Mouse (Mus musculus) frontal cortex, postnatal 36 days (tissue): ENCODE data around the gene Dbil5.
"Not testable (repeated sequence)": the region's sequence is repeated elsewhere in the genome, so short reads cannot be mapped to it uniquely, and the experiment has no call there.

Experiments used
- DNase-seq, 2 experiments: peaks; one replicate each; pipeline ENCODE4 v3.0.0; 2022; ENCODE audit warnings: low spot score in 2 of 2

The Dbil5 gene

DNA sequence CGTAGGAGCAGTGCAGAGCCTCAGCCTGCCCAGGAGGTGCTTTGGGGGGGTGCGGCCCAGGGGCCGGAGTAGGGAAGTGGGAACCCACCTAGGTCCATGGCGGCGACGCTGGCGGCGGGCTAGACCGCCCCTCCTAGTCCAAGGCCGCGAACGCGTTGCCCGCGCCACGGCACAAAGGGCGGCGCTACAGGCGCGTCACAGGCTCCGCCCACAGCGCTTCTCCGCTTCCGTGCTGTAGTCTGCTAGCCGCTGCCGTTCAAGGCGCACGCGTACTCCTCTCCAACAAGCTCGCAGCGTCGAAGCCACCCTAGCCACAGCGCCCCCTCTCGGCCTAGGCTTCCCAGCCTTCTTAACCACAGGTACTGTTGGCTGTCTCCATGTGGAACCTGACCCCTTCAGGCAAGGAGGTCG, at the start of gene Dbil5, which contains the start of gene Gemin4:
Gene Dbil5 (plus strand): TSS at position 219 of the 411 bp plus-strand sequence.
Gene Gemin4 (minus strand): TSS at position 275 of the 411 bp plus-strand sequence.
- DNase-seq, result peak; percentile 95 to 97

DNA sequence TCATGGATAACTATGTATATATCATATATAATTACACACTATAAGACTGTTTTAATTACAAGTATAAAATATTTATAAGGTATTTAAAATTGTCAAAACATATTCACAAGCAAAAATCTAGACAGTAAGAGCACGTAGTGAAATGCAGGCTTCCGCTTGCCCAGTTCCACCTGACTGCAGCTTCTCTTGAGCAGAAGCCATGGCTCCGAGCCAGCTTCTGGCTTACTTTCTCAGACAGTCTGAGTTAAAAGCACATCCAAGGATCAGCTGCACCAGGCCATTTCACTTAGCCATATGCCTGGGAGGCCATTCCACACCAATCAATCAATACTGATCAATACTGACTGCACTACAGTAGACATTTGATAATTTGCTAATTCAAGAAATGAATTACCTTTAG, 48.4 kb upstream of the Dbil5 start:
- no peak for DNase-seq

DNA sequence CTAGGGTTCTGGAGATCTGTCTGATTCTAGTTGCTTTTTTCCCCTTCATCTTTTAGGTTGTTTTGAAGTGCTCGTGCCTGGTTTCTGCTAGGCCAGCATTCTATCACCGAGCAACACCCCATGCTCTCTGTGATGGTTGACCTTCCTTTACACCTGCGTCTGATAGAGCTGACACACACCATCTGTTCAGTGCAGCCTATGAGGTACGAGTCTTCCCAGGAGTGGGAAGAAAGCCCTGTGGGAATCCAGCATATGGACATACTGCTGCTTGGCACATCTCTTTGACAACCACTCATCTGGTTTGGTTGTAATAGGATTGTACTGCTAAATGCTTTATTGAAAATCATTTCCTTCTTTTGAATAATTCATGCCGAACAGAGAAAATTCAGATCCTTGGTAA, 47.2 kb upstream of the Dbil5 start:
- DNase-seq, result peak in 1 of 2 experiments; percentile 30

DNA sequence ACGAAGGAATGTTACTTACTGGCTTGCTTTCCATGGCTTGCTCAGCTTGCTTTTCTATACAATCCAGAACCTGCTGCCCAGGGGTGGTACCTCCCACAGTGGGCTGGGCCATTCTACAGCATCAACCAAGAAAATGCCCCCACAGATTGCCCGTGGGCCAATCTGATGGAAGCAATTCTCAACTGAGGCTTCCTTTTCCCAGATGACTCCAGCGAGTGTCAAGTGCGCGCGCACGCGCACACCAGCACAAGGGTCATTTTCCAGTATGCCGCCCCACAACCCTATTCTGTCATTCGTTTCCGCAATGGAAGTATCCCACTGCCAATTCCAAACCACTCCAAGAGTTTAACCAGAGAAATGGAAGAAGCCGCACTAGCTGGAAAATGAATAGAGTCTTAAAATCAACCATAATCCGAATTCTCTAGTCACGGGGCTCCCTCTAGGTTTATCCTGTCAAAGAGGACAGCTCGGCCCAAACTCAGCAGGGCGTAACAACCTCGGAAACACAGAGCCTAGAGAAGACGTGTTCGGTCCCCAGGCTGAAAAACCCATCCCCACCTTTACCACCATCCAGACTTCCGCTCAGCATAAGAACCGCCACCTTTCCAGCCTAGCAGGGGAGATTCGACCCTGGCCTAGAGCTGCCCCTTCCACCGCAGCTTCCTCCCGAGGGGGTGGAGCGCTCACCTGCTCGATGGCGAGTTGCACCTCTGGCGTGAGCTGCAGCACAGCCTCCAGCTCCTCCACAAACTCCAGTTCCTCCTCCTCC, 38.5 kb upstream of the Dbil5 start:
- DNase-seq, result peak; percentile 52 to 60

DNA sequence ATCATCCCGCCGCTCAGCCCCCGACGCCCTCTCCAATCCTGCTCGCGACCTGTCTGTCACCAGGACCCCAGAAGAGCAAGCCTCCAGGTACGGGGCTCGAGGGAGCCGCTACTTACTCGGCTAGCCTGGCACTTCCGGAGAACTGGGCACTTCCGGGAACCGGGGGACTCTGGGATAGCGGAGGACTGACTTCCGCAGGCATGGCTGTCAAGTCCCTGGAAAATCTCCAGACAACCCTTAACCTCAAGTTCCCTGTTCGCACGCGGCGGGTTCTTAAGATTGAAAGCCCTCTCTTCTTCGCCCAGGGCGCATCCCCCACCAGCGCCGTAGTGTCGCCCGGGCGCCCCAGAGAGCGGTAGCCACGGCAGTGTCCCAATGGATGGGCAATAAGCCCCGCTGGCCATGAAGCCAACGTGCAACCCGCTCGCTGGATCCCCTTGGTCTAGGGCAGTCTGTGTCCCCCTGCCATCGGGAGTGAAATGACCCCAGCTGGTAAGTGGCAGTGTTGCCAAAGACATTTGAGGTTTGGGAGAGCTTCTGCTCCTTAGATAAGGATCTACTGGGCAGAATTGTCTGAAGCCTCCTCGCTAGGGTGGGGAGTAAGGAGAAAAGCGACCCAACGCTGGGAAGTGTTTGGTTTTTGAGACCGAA, 37.8 kb upstream of the Dbil5 start, which contains the start of the genes Vps53 and Fam57a:
Gene Vps53 (minus strand): TSS at position 153 of the 651 bp plus-strand sequence.
Gene Fam57a (plus strand): TSS at position 177 of the 651 bp plus-strand sequence.
- DNase-seq, result peak; percentile 93

DNA sequence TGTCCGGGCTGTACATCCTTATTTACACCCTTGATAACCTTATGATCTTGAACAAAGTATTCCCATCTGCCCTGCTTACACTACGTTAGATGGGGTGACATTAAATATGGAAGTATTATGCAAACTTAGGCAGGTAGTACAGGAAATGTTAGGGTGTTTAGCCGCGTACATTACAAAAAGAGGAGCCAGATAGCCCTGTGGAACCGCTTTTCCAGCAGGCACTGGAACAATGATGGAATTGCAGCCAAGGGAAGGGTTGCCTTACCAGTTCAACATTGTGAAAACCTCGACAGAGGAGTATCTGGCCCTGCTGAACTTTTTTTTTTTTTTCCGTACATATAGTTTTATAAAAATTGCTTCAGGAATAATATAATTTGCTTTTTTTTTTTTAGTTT, 37.3 kb upstream of the Dbil5 start:
- no peak for DNase-seq

DNA sequence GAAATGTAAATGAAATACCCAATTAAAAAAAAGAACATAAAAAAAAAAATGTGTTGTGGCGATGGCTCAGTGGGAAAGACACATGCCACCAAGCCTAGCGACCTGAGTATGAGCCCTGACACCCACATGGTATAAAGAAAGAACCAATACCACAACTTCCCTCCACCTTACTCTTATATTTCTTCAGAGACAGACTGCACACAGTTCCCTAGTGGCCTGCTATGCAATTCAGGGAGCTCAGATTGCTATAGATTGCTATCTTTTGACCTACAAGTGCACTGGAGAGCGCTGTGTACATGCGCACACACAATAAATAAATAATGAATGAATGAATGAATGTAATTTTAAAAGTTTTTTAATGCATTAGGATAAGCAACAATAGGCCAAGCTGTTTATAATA, 33.7 kb upstream of the Dbil5 start:
- DNase-seq, result no peak

DNA sequence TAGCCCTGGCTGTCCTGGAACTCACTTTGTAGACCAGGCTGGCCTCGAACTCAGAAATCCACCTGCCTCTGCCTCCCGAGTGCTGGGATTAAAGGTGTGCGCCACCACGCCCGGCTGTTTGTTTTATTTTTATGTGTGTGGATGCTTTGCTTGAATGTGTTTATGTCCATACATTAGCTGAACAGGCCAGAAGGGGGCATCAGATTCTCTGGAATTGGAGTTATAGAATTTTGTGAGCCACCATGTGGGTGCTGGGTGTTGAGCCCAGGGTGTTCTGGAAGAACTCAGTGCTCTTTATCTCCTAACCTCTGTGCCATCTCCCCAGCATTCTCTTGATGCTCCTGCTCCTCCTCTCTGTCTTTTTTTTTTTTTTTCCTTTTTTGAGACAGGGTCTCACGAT, 30.5 kb upstream of the Dbil5 start:
- DNase-seq, result no peak

DNA sequence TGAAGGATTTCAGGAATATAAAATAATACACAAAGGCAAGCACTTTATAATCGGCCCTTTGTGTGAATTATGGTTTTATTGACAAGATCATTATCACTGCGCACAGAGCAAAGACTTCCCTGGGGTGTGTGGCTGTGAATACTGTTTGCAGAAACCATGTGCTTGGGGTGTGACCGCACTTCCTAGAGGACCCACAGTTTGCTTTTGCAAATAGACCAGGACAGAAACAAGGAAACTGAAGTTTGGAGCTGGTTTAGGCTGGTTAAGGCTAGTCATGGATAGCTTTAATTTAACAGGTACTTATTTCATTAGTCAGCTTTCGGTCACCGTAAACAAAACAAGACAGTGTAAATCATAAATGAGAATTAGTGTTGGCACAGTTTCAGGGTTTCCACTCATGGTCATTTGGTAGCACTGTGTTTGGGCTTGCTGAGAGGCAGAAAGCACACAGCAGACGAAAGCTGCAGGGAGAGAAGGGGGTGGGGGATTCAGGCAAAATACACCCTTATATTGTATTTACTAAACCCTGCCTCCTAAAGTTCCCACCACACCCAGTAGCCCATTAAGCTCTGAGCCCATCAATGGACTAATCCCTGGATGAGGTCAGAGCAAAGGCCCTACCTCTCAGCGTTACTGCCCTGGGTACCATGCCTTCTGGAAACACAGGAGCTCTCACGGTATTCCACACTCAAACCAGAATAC, 21.0 kb upstream of the Dbil5 start:
- no peak for DNase-seq

DNA sequence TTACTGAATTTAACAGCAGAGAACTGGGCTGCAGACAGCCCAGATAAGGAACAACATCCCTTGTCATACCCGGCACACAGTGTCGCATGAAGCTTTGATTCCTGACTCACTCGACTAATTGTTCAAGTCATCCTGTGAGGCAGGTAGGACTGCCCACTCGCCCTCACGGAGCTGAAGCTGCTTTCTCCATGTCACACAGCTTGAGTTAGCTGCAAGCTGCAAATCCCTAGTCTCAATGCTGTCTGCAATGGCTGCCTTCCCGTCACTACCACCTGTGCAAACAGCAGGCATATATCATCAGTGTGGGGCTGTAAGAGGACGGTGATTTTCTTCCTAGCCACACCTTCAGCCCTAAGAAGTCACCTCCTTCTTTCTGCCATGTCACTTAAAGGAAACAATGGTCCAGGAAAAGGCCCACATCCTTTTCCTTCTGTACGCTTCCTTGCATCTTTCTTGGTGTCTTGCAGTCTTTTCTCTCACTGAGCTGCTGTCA, 20.4 kb upstream of the Dbil5 start:
- no peak for DNase-seq

DNA sequence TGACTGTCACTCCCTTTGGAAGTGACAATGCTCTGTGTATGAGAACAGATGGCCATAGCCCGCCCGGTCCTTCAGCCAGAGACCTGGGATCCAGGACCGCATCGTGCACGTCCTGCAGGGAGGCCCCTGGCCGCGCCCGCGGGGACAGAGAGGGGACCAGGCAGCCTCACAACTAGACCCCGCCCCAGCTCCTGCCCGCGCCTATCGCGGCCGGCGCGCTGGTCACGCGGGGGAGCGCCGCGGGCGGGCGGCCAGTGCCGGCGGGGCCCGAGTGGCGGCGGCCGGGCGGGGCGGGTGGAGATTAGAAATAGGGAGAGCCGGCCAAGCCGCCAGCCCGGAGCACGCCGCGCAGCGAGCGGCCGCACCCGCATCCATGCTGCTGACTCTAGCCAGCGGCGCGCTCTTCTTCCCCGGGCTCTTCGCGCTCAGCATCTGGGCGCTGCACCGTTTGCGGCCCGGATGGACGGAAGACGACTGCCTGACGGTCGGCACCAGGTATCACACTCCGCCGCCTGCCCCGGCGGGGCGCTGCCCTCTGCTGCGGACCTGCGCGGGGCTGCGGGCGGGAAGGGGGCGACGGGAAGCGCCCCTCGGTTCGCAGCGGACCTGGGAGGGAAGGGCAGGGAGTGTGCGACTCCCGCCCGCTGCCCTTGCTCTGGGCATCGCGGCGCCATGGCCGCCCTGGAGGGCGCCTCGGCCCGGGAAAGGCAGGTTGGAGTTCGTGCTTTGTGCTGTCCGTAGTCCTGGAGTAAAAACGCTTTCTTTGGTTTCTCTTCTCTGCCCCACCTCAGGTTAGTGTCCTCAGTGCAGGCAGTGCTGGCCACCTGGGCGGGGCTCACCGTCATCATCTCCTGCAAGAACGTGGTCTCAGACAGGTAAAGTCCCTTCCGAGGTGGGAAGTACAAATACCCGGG, 15.4 kb upstream of the Dbil5 start:
- peak; percentile 79 to 84 for DNase-seq

DNA sequence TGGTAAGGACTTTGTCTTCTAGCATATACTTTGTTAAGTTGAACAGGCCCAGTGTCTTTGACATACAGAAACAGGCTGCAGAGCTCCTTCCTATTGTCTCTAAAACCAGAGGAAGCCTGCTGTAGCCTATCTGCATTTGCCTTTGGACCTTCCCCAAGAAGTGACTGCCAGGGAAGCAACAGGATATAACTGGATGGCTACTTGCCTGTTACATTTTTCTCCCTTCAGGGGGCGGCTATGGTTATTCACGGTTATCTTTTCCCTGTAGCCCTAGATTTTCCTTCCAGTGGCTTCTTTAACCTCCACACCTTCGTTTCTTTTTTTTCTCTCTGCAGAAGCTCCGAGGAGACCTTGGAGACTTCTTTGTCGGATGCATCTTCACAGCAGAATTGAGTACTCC, 10.6 kb upstream of the Dbil5 start:
- no peak for DNase-seq

DNA sequence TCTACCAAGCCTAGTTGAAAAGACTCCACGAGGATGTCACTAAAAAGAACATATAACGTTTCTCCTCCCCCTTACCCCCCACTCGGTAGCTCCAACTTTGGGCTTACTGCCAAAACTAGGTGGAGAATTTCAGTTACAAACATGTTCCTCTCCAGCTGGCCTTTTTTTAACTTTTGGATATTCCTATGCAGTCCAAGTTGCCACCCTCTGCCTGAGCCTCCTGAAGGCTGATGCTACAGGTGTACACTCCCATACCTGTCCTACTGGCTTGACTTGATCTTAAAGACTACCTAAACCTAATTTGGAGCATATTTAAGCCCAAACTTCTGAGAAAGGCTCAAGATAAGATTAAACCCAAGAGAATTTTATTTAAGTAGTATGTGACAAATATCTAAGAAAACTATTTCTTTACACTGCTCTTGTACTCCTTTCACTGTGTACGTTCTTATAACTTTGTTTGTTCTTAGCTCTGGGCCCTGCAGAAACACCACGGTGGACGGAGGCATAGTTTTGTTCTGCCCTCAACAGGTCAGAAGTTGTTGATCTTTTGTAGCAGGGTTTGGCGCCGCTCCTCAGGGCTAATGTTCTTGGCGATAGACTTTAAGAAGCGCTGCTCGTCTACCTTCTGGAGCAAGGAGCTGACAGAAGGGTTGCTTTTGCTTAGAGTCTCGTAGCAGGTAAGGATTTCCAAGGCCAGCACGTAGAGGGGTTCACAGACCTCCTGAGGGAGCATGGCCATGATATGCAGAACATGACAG, 7.0 kb upstream of the Dbil5 start:
- no peak for DNase-seq

DNA sequence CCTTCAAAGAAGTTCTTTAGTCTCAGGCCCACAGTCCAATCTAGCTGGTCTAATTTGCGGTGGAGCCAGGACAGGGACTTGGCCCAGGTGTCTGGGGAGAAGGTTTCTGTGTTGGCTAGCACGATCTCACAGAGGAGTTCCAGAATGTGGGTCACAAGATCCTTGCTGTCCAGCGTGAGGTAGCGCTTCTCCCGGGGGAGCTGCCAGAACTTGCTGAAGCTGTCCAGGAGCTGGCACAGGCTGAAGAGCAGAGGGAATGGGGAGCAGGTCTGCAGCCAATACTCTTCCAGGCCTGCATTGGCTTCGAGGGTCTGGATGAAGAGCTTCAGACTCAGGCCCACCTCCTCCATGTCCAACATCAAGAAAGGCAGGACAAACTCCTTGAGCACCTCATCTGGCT, 5.8 kb upstream of the Dbil5 start:
- DNase-seq, result not testable (repeated sequence)

DNA sequence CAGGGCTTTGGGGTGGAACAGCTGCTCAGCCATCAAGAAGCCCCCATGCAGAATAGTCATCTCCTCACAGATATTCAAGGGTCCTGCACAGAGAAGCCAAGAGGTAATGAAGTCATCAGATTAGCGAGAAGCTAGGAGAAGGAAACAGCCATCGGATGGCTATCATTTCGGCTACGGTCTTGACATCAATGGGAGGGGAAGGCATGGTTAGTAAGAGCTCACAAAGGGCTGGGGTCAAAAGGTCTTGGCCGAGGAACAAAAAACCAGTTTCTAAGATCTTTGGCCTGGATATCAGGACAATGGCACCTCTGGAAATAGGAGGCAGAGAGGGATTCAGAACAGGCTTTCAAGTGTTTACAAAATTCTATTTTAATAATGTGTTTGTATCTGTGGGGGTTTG, 3.6 kb upstream of the Dbil5 start:
- no peak for DNase-seq

DNA sequence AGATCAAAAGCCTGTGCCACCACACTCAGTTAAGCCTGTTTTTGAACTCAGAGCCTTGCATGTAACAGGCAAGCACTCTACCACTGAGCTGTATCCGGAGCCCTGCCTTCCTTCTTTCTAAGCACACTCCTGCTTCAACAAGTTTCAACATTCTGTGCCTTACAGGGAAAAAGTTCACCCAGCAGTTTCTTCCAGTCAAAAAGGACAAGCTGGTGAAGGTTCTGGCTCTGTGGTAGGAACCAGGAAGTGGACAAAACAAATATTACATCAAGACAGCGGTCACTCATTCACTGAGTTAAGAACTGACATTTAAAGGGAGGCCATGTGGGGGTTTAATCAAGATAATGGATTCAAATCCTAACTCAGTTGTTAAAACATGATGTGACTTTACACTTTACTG, 2.4 kb upstream of the Dbil5 start:
- DNase-seq, result no peak

DNA sequence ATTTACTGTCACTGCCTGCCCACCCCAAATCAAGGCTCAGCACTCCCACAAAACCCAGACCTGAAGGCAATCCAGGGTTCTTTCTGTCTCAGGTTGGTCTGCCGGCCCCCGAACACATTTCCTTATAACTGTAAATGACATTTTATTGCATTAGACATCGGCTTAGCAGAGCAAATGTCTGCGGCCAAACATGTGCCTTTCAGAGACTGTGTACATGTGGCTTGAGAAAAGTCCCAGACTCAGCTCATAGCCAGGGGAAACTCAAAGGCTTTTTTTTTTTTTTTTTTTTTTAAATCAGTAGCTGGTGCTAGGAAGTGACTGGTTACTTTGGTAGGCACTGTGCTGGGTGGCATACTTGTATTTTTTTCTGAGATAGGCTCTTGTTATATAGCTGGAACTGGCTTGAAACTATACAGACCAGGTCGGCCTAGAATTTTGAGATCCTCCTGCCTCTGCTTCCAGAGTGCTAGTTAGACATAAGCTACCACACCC, 1.3 kb upstream of the Dbil5 start:
- no peak for DNase-seq

DNA sequence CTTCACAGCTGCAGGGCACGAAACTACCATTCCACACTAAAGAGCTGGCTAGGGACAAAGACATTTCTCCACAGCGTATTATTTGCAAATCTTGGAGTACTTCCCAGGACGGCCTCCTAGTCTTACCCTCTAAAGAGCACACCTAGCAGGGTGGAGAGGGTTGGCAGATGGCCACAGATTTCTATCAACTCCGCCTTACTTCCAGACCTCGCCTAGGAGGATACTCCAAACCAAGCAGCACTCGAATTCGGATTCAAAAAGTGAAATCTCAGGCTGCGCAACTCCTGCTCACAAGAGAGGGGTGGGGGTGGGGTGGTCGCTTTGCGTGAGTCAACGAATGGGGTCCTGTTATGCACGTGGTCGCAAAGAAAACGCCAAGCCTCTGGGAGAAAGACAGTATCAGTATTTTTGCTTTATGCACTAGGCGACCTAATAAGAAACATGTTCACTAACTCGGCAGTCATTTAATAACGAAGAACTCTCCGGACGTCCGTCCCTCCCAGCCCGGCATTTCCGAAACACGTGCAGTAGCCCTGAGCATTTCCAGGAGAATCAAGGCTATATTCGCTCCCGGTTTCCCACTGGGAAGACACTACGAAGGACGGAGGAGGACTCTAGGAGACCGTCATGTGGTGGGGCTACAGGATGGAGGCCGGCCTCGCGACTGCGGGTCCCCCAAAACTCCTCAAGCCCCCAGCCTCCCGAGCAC, 573 bp upstream of the Dbil5 start:
- no peak for DNase-seq

DNA sequence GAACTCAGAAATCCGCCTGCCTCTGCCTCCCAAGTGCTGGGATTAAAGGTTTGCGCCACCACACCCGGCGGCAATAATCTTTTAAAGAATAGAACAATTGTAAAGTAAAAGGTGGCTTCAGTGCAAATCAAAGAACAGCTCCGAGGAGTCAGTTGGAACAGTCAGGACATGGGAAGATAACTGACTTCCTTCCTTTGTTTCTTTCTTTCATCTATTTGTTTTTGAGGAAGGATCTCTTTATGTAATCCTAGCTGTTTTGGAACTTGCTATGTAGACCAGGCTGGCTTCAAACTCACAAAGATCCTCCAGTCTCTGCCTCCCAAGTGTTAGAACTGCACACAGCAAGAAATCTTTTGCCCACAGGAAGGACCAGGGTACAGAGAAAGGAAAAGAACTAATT, 7.2 kb downstream of the Dbil5 start:
- DNase-seq, result no peak

DNA sequence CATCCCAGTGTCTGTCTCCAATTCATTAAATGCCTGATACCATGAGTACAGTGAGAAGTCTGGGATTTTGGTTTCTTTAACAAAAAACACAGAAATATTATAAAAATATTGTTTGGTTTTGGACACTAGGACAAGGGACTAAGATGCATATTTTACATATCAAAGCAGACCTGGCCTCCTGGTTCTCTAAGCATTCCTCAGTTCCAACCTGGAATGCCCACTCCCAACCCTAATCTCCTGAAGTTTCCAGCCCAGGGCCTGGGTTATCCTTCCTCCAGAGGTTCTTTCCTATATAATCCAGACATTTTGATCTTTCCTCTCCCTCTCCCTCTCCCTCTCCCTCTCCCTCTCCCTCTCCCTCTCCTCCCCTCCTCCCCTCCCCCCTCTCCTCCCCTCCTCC, 7.6 kb downstream of the Dbil5 start:
- no peak for DNase-seq
